Mouse (Mus musculus) large intestine, adult 2 months (tissue): ENCODE results near the gene Rnf145. TPM values are rescaled to one million over a fixed set of nuclear protein-coding genes. Genes with fewer than 3 reads are reported as not detected.

Source experiments
- DNase-seq: peaks from one replicate; pipeline ENCODE4 v3.0.0-alpha.2; 2012; ENCODE audit warnings: low read depth, low spot score
- WGBS: fragments of 180-500 bp; shearing (Covaris S2); methylation state at CpG from one replicate; pipeline ENCODE4 v1.1.7; 2018; 5-methylcytosine and 5-hydroxymethylcytosine counted together
- polyA plus RNA-seq: library from polyadenylated mRNA; depleted of rRNA; stranded (reverse); fragments of >200 nt; gene quantifications from 2 replicates; pipeline ENCODE4 v1.2.3, GENCODE M21; 2012; rRNA removed

The Rnf145 gene
- polyA plus RNA-seq, 1 experiment: 44.6 TPM

GRCm38 (mm10) chr11:44608646-44609045, 89.9 kb downstream of the Rnf145 start:
- 77% methylated on average over 11 of the region's 11 CpGs for WGBS
- no peak for DNase-seq

GRCm38 (mm10) chr11:44610971-44611781, 92.4 kb downstream of the Rnf145 start:
- 2% methylated on average over 45 of the region's 45 CpGs for WGBS
- DNase-seq: peak; percentile 42

GRCm38 (mm10) chr11:44612156-44612555, 93.4 kb downstream of the Rnf145 start:
- no peak for DNase-seq
- 10% methylated on average over 10 of the region's 10 CpGs for WGBS

- DNase-seq: no peak
- 8% methylated on average over 38 of the region's 38 CpGs for WGBS
These were observed 94.1 kb downstream of the Rnf145 start for GRCm38 (mm10) chr11:44612681-44613410.

GRCm38 (mm10) chr11:44613411-44614180, 94.8 kb downstream of the Rnf145 start:
- DNase-seq: no peak
- 15% methylated on average over 14 of the region's 14 CpGs for WGBS

Other genes with a start within 250 kb of the Rnf145 start
- 0.16 and 0.18 TPM in 2 replicates for gene Il12b, start 118.9 kb upstream of the Rnf145 start, polyA plus RNA-seq
- gene Ublcp1, start 48.5 kb upstream of the Rnf145 start, polyA plus RNA-seq: 10.3 and 13.5 TPM in 2 replicates
- 2.8 and 4.3 TPM in 2 replicates for gene Ebf1, start 98.4 kb downstream of the Rnf145 start, polyA plus RNA-seq